Mouse (Mus musculus) bone marrow macrophage, adult 2 months (primary cell): ENCODE results near the gene Gm11444.

Experiments
- CTCF ChIP-seq: IDR thresholded peaks from 2 replicates; pipeline ENCODE4 v1.5.1; 2012; ENCODE audit warnings: low read depth, mild to moderate bottlenecking, low read length, moderate library complexity
- POLR2A ChIP-seq: IDR thresholded peaks from 2 replicates; pipeline ENCODE4 v1.6.1; 2012; ENCODE audit warnings: mild to moderate bottlenecking, low read depth, low read length, borderline replicate concordance

- TF ChIP-seq CTCF (peak; percentile 69), POLR2A (no peak)
Measured at GRCm38 (mm10) chr11:85849037-85849436, 1.1 kb downstream of the Gm11444 start.
